Mouse (Mus musculus) gastrocnemius, postnatal 10 days (tissue): ENCODE measurements around the gene Fam69a. TPM values are rescaled to one million over a fixed set of nuclear protein-coding genes. Genes with fewer than 3 reads are reported as not detected.

Experiments
- DNase-seq: peaks from one replicate; pipeline ENCODE4 v3.0.0; 2021; ENCODE audit warnings: mixed read lengths
- total RNA-seq, 2 experiments: library from RNA; stranded (reverse); gene quantifications; 2 replicates each; pipeline ENCODE4 v1.2.3; 2021

Fam69a gene
- total RNA-seq, 2 experiments from 2014 or later, result 51.1 to 65.5 TPM

- no peak for DNase-seq
Measured at GRCm38 (mm10) chr5:107904325-107904724, 82.6 kb downstream of the Fam69a start.

DNA sequence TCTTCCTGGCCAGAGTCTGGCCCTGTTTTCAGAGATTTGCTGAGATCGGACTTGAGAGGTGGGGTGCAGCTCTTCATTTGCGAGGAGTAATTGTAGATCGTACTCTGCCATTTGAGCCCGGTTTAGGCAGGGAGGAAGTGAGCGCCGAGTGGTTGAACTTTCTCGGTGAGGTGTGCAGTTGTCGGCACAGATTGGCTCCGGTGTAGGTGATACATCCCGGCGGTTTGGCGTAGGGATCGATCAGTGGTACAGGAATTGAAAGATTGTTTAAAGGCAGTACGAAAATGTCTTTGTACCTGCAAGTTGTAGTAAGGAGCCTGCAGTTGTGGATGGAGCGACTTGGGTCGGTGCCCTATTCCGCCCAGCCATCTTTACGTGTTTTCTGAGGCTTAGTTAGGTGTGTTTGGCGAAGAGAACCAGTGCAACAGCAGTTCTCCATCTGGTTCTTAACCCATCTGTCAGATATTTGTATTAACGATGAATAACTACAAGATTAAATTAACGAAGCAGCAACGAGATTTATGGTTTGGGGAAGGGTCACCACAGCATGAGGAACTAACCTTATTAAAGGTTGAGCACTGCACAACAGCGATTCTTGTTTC lies 85.8 kb downstream of the Fam69a start:
- DNase-seq, result no peak

DNA sequence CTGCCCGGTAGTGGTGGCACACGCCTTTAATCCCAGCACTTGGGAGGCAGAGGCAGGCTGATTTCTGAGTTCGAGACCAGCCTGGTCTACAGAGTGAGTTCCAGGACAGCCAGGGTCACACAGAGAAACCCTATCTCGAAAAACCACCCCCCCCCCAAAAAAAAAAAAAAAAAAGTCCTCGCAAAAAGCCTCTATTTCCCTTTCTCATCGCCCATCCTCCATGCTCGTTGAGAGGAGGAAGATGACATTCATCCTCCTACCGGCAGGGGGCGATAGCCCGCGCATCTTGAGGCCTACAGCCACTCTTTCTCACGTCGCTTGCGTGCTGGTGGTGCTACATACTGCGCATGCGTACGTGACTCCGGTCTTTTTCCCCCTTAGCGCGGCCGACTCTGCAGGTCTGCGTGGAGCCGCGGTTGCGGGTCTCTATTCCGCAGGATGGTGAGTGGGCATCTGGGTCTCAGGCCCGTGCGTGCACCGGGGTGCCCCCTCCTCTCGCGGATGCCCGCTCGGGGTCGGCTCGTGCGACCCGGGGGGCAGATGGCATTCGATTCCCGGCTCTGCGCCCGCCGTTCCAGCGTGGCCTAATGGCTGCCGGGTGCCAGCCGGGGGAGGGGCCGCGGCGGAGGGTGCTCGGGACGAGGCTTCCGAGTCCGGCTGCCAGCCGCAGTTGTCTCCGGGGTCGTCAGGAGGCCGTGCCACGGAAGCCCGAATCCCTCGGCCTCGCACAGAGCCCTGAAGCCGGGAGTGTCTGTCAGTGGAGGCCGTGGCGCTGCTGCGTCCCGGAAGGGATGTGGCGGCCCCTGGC lies 86.5 kb downstream of the Fam69a start, which contains the start of gene Rpl5:
Gene Rpl5, plus strand, starts transcription at position 297 of the 808 bp plus-strand sequence.
- DNase-seq, result peak; percentile 97

GRCm38 (mm10) chr5:107896265-107896664 lies 90.6 kb downstream of the Fam69a start:
- DNase-seq, result no peak

DNA sequence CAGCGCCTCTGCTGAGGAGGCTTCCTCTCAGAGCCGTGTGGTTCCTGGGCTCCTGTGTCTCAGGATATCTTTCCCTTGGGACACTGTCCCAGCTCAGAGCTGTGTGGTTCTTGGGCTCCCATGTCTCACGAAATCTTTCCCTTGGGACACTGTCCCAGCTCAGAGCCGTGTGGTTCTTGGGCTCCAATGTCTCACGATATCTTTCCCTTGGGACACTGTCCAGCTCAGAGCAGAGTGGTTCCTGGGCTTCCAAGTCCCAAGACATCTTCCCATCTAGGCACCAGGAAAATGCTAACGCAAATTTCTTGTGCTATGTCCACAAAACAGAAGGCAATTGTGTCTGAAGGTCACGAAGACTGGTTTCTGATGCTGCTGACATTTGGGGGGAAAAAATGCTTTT lies 92.2 kb downstream of the Fam69a start:
- no peak for DNase-seq

DNA sequence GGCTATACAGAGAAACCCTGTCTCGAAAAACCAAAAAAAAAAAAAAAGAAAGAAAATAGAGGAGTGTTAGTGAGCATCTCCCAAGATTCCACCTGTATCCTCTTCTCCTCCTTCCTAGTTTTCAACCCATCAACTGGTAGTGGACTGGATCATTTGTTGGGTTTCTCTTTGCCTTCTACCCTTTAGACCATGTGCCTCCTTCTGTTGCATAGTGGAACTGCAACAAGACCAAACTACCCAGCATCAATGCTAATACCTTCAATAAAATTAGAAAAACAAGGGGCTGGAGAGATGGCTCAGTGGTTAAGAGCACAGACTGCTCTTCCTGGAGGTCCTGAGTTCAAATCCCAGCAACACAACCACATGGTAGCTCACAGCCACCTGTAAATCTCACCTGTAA lies 95.4 kb downstream of the Fam69a start:
- peak; percentile 15 for DNase-seq

- DNase-seq, result no peak
Measured at GRCm38 (mm10) chr5:107889994-107890888, 96.6 kb downstream of the Fam69a start.

DNA sequence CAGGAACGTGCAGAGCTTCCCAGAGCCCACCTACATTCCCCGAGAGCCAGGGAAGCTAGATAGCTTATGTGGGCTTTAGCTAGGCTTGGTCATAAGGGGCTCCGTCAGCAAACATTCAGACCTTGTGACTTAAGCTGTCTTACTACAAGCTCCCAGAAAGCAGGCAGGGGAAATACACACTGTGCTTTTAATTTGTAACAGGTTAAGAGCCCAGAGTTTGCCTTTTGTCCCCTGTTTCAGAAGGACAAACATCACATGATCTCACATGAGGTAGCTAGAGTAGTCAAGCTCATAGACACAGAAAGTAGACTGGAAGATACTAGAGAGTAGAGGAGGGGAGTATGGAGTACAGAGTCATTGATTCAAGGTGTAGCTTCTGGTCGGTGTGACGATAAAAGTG lies 106.2 kb downstream of the Fam69a start:
- DNase-seq, result no peak

GRCm38 (mm10) chr5:107877053-107877452 lies 109.8 kb downstream of the Fam69a start:
- no peak for DNase-seq

- DNase-seq, result no peak
Measured at GRCm38 (mm10) chr5:107875261-107875611, 111.6 kb downstream of the Fam69a start.

- DNase-seq, result no peak
Measured at GRCm38 (mm10) chr5:107874561-107875260, 112.2 kb downstream of the Fam69a start, which contains the start of gene Evi5. Gene Evi5, minus strand, starts transcription at chr5:107875107.

DNA sequence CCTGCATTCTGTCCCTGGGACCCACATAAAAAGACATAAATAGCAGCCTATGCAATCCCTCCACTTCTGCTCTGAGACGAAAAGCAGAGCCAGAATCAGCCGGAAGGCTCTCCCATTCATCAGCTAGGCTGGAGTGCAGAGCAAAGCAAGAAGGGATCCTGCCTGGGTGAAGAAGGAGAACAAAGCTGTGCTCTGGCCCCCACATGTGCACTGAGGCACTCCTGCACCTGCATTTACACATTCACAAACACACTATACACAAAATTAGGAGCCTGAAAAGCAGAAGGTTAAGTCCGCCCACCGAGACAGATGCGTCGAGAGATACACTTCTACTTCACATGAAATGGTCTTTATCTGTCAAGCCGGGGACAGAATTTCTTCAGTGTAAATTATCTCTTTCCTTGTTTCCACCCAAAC lies 113.0 kb downstream of the Fam69a start:
- no peak for DNase-seq

GRCm38 (mm10) chr5:107873330-107873729 lies 113.6 kb downstream of the Fam69a start:
- DNase-seq, result no peak

GRCm38 (mm10) chr5:107869701-107870100 lies 117.2 kb downstream of the Fam69a start:
- DNase-seq, result no peak

DNA sequence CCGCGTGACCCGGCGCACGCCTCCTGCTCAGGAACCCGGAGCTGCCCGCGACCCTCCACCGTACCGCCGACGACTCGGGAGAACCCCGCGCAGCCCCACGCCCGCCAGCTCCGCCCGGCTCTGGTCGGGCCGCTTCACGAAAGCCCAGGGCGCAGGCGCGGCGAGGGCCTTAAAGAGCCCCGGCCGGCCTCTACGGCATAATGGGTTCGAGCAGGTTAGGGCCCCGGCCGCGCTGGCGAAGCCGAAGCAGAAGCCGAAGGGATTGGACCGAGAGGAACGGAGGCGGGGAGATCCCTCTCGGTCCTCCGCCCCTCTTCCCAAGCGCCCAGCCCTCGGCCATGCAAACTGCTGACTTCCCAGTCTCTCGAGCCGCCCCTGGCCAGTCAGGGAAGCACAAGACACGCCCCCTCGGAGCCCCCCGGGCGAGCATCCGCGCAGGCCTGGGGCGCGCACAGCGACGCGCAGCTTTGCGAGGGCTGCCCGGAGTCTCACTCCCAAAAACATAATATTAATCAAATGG lies 117.9 kb downstream of the Fam69a start:
- peak; percentile 86 for DNase-seq

GRCm38 (mm10) chr5:107867970-107868904 lies 118.6 kb downstream of the Fam69a start:
- DNase-seq, result peak; percentile 60

- DNase-seq, result no peak
Measured at GRCm38 (mm10) chr5:107866127-107867126, 120.5 kb downstream of the Fam69a start.

- no peak for DNase-seq
Measured at GRCm38 (mm10) chr5:107863971-107864370, 122.9 kb downstream of the Fam69a start.

DNA sequence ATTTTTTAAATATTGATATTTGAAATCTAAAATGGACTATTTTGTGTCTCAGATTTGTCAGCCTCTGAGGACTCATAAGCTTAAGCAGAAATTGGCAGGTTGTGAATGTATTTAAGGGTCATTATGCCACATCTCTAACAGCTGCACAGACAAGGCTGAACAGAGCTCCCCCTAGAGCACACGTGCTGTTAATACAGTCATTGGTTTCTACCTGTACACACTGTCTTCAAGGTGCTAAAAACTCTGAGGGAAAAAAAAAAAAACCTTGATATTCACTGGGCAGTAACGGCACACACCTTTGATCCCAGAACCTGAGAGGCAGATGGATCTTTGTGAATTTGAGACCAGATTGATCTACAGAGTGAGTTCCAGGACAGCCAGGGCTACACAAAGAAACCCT lies 127.9 kb downstream of the Fam69a start:
- no peak for DNase-seq
